In genomic region chr3:103353518-103353917, GRCm38 (mm10) we compare ENCODE assay signal across 12 mouse cellular contexts.
"Had no signal": no experiment of that assay in that cellular context is flagged by ENCODE, and none has a peak within 500 bp of the region (broad histone marks: within the 10 kb centered on the region; RNA-seq: fewer than 3 reads in every experiment).

No protein-coding gene starts in this region.

- H3K4me3 ChIP-seq: kidney, embryonic 15.5 days; limb, embryonic 15.5 days; lung, embryonic 15.5 days; midbrain, embryonic 13.5 days had no signal

- H3K9me3 ChIP-seq: kidney, embryonic 15.5 days; limb, embryonic 15.5 days; lung, embryonic 15.5 days; midbrain, embryonic 13.5 days had no signal

- H3K4me2 ChIP-seq: kidney, embryonic 15.5 days; limb, embryonic 15.5 days; lung, embryonic 15.5 days; midbrain, embryonic 13.5 days had no signal

- H3K9ac ChIP-seq: kidney, embryonic 15.5 days; limb, embryonic 15.5 days; lung, embryonic 15.5 days; midbrain, embryonic 13.5 days had no signal

- DNase-seq: kidney, adult 2 months; kidney, postnatal 25 days; lung, postnatal 14 days; right cerebral cortex, postnatal 25 days; thymus, postnatal 4 days had no signal

- H3K27ac ChIP-seq: kidney, embryonic 15.5 days; limb, embryonic 15.5 days; lung, embryonic 15.5 days; macrophage; midbrain, embryonic 13.5 days; stomach, postnatal 0 days had no signal

- ATAC-seq: intestine, embryonic 16.5 days; midbrain, embryonic 13.5 days had no signal

- H3K27me3 ChIP-seq: kidney, embryonic 15.5 days; limb, embryonic 15.5 days; lung, embryonic 15.5 days; midbrain, embryonic 13.5 days had no signal

- H3K4me1 ChIP-seq: kidney, embryonic 15.5 days; limb, embryonic 15.5 days; lung, embryonic 15.5 days; midbrain, embryonic 13.5 days had no signal
